Mouse (Mus musculus): ENCODE measurements around the gene Setd1a.
"Not testable (repeated sequence)": the region's sequence is repeated elsewhere in the genome, so short reads cannot be mapped to it uniquely, and the experiment has no call there.

Setd1a gene

GRCm38 (mm10) chr7:127766851-127767609 lies 9.4 kb upstream of the Setd1a start:
- no peak for DNase-seq (ENCODE audit: low read depth, low spot score)

DNA sequence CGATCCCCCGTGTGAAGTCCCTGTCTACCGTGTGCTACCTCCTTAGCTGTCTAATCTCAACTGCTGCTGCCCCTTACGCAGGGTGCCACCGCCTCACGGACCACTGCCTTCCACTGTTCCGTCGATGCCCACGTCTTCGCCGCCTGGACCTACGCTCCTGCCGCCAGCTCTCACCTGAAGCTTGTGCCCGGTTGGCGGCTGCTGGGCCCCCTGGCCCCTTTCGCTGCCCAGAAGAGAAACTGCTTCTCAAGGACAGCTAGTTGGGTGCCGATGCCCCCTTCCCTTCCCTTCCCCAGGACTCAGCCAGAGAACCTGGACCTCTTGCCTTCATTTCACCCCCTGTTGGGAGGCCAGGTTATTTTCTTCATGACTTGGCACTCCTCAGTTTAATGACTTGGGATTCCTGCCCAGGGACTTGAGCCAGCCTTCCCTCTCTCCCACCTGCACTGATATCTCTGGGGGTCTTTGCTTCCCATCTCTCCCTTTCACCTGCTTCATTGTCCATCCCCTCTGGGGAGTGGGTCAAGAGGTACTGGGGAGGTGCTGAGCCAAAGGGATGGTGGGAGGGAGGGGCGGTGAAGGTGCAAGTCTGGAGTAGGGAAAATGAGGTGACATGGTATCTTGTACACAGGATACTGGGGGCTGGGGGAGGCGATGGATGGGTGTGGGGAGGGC lies 8.7 kb upstream of the Setd1a start:
- DNase-seq (ENCODE audit: low read depth, low spot score): no peak

DNA sequence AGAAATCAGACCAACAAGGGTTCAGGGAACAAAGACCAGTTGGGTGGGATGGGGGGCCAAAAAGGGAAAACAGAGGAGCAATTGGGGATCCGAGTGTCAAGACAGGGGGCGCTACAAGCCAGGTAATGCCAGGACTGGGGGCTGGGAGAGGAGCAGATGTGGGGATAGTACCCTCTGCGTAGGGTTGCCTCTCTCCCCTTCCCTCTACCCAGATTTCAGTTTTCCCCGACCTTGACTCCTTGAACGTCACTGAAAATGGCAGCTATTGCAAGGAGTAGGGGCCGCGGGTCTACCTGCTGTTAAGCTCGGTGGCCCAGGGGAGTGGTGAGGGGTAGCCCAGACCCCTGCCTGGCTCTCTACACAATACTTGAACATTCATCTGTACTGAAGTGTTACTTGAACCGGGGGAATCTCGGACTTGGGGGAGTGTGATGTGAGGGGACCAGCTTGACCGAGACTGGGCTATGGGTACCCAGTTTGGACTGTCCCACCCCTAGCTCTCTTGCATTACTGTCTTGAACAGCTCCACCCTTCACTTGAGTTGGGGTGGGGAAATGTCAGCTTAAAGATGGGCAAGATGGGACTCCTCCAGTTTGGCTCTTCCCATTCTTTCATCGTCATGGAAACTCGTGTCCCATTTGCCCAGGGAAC lies 8.0 kb upstream of the Setd1a start:
- DNase-seq (ENCODE audit: low read depth, low spot score): no peak

DNA sequence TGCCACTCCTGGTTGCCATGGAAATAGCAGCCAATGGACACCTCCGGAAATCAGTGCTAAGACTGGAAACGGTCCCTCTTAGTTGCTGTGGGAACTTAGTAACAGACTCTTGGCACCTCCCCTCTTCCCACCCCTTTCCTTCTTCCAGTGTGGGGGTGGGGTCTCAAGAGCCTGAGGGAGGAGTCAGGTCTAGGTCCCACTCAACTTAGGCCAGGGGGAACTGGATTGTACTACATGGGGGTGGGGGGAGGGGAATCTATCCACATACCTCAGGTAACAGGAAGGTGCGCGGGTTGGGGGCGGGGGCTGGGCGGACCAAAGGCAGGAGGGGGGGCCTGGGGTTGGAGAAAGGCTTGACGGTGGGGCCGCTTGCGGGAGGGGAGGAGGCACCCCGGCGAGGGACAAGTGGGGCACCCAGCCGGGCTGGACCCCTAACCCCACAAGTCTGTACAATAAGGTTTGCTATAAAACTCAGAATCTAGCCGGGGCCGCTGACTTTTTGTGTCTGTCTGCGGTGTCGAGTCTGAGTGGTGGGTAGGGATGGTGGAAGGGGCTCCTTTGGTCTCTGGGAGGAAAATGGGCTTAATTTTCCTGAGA lies 7.4 kb upstream of the Setd1a start:
- DNase-seq (ENCODE audit: low read depth, low spot score): peak; percentile 99

DNA sequence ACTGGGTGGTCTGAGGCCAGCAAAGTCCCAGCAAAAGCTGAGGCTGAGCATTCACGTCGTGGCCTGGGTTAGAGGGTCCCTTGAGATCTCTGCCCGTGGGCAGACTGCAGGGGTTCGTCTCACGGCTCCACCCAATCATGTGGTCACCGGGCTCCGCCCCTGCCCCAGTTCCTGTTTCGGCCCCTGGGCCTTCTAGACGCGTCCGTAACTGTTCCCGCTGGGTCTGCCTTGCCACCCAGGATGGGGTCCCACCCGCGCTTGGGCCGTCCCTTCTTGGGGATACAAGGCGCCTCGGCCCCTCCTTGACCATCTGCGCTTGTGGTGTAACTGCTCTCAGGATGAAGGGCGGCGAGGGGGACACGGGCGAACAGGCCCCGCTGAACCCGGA lies 6.8 kb upstream of the Setd1a start, which contains the start of gene Orai3:
TSS of gene Orai3 (plus strand) at position 165 of the 388 bp plus-strand sequence.
- DNase-seq (ENCODE audit: low read depth, low spot score): peak; percentile 88

GRCm38 (mm10) chr7:127770039-127770905 lies 6.2 kb upstream of the Setd1a start:
- DNase-seq (ENCODE audit: low read depth, low spot score): no peak

GRCm38 (mm10) chr7:127771262-127771661 lies 5.2 kb upstream of the Setd1a start:
- DNase-seq (ENCODE audit: low read depth, low spot score): peak; percentile 83

DNA sequence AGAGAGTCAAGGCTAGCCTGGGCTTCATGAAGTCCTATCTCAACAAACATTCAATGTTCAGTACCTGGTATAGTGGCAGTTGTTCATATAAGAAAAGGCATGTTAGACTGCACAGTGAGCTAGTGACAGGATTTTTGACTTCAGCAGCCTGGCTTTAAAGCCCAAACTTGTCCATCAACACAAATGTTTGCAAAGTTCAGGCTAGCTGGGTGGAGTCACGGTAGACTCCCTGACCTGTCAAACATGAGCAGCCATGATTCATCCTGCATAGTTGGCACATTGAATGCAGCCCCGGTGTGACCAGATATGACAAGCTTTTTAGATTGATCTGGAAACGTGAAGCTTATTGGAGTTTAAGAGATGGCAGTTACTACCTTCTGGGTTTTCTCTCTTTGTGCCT lies 4.4 kb upstream of the Setd1a start:
- no peak for DNase-seq (ENCODE audit: low read depth, low spot score)

DNA sequence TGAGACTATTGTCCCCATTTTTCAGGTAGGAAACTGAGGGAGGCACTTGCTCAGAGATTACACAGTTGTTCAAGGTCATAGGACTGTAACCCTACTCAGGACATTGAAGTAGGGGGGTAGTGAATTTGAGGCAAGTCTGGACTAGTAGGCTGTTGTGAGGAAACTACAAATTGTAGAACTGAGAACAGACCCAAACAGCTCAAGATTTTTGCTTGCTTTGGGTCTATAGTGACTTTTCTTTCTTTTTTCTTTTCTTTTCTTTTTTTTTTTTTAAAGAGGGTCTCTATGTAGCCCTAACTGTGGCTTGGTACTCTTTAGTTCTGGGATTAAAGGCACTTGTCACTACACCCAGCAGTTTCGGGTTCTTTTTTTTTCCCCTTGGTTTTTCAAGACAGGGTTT lies 3.9 kb upstream of the Setd1a start:
- DNase-seq (ENCODE audit: low read depth, low spot score): no peak

GRCm38 (mm10) chr7:127773664-127774384 lies 2.6 kb upstream of the Setd1a start:
- DNase-seq (ENCODE audit: low read depth, low spot score): peak; percentile 92

DNA sequence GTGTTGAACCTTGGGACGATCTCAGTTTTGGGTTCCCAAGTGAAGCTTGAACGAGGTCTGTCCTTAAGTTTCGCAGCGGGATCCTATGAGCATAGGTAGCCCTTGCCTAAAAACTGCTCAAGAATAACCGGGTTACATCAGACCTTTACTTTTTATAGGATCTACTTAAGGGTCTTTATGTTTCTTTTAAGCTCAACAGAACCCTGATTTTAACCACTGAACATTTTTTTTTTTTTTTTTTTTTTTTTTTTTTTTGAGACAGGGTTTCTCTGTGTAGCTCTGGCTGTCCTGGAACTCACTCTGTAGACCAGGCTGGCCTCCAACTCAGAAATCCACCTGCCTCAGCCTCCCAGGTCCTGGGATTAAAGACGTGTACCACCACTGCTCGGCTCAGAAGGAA lies 633 bp upstream of the Setd1a start:
- not testable (repeated sequence) for DNase-seq (ENCODE audit: low read depth, low spot score)

DNA sequence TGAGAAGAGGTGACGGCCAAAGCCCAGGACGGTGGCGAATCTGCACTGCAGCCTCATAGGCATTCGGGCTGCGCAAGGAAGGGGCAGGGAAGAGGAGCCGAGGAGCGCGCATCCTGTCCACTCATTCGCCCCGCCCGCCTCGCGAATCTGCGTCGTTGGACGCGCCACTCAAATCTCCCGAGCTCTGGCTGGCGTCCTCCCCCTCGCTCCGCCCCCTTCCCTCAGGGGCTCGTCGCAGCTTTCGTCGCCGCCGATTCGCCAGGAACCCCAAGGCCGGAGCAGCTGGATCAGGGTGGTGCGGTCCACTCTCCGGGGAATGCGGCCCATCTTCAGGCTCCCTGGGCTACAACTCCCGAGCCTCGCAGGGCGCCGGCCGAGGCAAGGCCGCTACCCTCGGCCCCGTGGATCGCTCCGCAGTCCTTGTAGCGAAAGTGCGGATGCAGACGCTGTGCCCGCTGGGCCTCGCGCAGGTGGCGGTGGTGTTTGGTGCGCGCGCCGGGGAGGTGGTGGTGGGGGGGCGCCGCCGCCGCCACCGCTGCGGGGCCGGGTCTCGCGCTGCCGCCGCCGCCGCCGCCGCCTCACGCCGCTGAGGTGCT lies 506 bp downstream of the Setd1a start:
- DNase-seq (ENCODE audit: low read depth, low spot score): peak; percentile 99

- peak; percentile 61 for DNase-seq (ENCODE audit: low read depth, low spot score)
Measured at GRCm38 (mm10) chr7:127777474-127778266, 1.2 kb downstream of the Setd1a start.

- no peak for DNase-seq (ENCODE audit: low read depth, low spot score)
Measured at GRCm38 (mm10) chr7:127778350-127778749, 1.9 kb downstream of the Setd1a start.

DNA sequence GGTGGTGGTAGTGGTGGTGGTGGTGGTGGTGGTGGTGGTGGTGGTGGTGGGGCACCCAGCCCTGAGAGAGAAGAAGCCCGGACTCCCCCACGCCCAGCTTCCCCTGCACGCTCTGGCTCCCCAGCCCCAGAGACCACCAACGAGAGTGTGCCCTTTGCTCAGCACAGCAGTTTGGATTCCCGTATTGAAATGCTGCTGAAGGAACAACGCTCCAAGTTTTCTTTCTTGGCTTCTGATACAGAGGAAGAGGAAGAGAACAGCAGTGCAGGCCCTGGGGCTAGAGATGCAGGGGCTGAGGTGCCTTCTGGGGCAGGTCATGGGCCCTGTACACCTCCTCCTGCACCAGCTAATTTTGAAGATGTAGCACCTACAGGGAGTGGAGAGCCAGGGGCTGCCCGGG lies 8.8 kb downstream of the Setd1a start, which contains the start of gene Gm49388:
TSS of gene Gm49388 (plus strand) at position 301 of the 400 bp plus-strand sequence.
- no peak for DNase-seq (ENCODE audit: low read depth, low spot score)

GRCm38 (mm10) chr7:127797076-127797845 lies 20.8 kb downstream of the Setd1a start:
- no peak for DNase-seq (ENCODE audit: low read depth, low spot score)

DNA sequence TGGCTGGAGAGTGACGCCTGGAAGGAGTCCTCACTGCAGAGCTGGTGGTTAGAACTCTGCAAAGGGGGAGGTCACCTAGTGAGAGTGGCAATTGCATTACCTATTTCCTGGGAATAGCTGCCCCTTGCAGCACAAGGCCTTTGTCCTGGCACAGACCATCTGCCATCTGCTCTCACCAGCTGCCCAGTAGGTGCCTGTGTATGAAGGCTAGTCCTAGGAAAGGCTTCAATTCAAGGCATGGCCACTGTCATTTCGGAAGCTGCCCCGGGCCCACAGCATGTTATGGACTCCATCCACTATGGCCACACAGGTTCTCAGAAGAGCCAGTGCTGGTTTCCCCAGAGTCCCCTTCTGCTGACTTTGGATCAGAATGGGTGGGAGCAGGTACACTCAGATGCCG lies 22.1 kb downstream of the Setd1a start:
- peak; percentile 99 for DNase-seq (ENCODE audit: low read depth, low spot score)

GRCm38 (mm10) chr7:127799211-127799610 lies 22.7 kb downstream of the Setd1a start:
- DNase-seq (ENCODE audit: low read depth, low spot score): no peak

All from brain, adult 2 months (tissue).